Mouse (Mus musculus) embryo, embryonic 9.5 days (tissue): Measurements from ENCODE around the gene Cln5.

ENCODE experiments used
- DNase-seq: peaks from one replicate; pipeline ENCODE4 v3.0.0-alpha.2; 2017; ENCODE audit errors: extremely low spot score

Cln5 gene

GRCm38 (mm10) chr14:103069864-103070611, at the start of gene Cln5:
Cln5 (plus strand) TSS chr14:103070216.
- peak; percentile 93 for DNase-seq

- DNase-seq = no peak
Observed at GRCm38 (mm10) chr14:103029203-103029602, 40.8 kb upstream of the Cln5 start.

- no peak for DNase-seq
Observed at GRCm38 (mm10) chr14:103033271-103033823, 36.7 kb upstream of the Cln5 start.

- no peak for DNase-seq
Observed at GRCm38 (mm10) chr14:103034076-103034475, 35.9 kb upstream of the Cln5 start.

GRCm38 (mm10) chr14:103037016-103037415, 33.0 kb upstream of the Cln5 start:
- DNase-seq = no peak

- no peak for DNase-seq
Observed at GRCm38 (mm10) chr14:103046677-103047076, 23.3 kb upstream of the Cln5 start, which contains the start of gene Acod1. Acod1 (plus strand) TSS chr14:103046977.

- DNase-seq = no peak
Observed at GRCm38 (mm10) chr14:103048292-103049086, 21.5 kb upstream of the Cln5 start.

- peak; percentile 64 for DNase-seq
Observed at GRCm38 (mm10) chr14:103051159-103051769, 18.8 kb upstream of the Cln5 start.

- no peak for DNase-seq
Observed at GRCm38 (mm10) chr14:103054731-103055130, 15.3 kb upstream of the Cln5 start.

- no peak for DNase-seq
Observed at GRCm38 (mm10) chr14:103056601-103057000, 13.4 kb upstream of the Cln5 start.

- DNase-seq = no peak
Observed at GRCm38 (mm10) chr14:103058998-103059397, 11.0 kb upstream of the Cln5 start.

- DNase-seq = no peak
Observed at GRCm38 (mm10) chr14:103059495-103059894, 10.5 kb upstream of the Cln5 start.

GRCm38 (mm10) chr14:103065294-103066167, 4.5 kb upstream of the Cln5 start:
- peak; percentile 58 for DNase-seq

GRCm38 (mm10) chr14:103069465-103069863, 552 bp upstream of the Cln5 start:
- DNase-seq = no peak

GRCm38 (mm10) chr14:103070790-103071189, 774 bp downstream of the Cln5 start:
- peak; percentile 11 for DNase-seq

- no peak for DNase-seq
Observed at GRCm38 (mm10) chr14:103071471-103071870, 1.5 kb downstream of the Cln5 start.

GRCm38 (mm10) chr14:103072731-103073130, 2.7 kb downstream of the Cln5 start:
- no peak for DNase-seq

GRCm38 (mm10) chr14:103073825-103074224, 3.8 kb downstream of the Cln5 start:
- no peak for DNase-seq

GRCm38 (mm10) chr14:103075166-103075565, 5.2 kb downstream of the Cln5 start:
- no peak for DNase-seq

GRCm38 (mm10) chr14:103077272-103078005, 7.4 kb downstream of the Cln5 start:
- DNase-seq = no peak
